Mouse (Mus musculus) bone marrow, adult 2 months (tissue): ENCODE data around the gene Sgip1.

ENCODE experiments used
- CTCF ChIP-seq: fragments of 200-500 bp; IDR thresholded peaks from 2 replicates; pipeline ENCODE4 v1.5.1; 2011; ENCODE audit warnings: low read length, control low read depth; ENCODE audit not compliant: control insufficient read depth, insufficient read depth
- POLR2A ChIP-seq: fragments of 200-500 bp; IDR thresholded peaks from 2 replicates; pipeline ENCODE4 v1.6.1; 2011; ENCODE audit warnings: low read depth, mild to moderate bottlenecking, control low read depth, low read length, borderline replicate concordance; ENCODE audit not compliant: control insufficient read depth

DNA sequence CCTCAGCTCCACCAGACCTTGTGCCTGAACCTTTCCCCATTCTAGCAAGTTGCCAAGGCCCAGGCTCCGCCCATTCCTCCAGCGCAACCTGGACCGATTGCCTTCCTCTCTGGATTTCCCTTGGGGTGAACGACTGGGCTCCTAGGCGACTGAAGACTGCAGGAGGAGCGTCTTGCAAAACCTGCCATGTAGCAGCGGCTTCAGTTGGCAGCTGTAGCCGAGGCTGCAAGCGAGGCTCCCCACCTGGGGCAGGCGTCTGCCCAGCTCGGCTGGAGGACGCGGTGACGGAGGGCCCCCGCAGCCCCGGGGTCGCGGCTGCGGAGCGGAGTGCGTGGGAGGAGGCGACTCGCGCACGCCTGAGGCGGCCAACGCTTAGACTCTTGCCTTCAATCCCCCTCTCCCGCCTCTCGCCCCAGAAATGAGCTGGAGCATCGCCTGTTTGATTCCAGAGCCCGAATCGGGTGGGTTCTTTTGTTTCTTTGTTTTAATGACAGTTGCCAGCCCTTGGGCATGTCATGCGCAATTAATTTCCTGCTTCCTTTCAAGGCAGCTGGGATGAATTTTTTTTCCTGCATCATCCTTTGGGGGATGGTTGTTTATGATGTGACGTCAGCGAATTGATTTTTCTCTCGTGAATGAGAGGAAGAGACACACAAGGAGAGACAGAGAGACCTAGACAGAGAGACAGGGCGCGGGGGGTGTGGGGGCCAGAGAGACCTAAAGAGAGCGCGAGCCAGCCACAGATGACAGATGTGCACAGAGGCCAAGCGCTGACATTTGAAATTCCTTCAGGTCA lies 18.2 kb downstream of the Sgip1 start:
- TF ChIP-seq POLR2A: no peak
- no peak for TF ChIP-seq CTCF
